Mouse (Mus musculus) spleen, postnatal 10 days (tissue): Measurements from ENCODE around the gene Fsd1l.

ENCODE experiments used
- DNase-seq, 2 experiments: peaks; one replicate each; pipeline ENCODE4 v3.0.0; 2021 to 2022; ENCODE audit warnings: low spot score in 2 of 2

Gene Fsd1l

GRCm38 (mm10) chr4:53738956-53739616 is 107.8 kb downstream of the Fsd1l start:
- DNase-seq, result peak in 1 of 2 experiments; percentile 43

GRCm38 (mm10) chr4:53749831-53750230 is 118.6 kb downstream of the Fsd1l start:
- DNase-seq, result no peak

- DNase-seq, result no peak
Measured at GRCm38 (mm10) chr4:53750391-53751120, 119.3 kb downstream of the Fsd1l start.
